Mouse (Mus musculus) heart, adult 2 months (tissue): ENCODE data around the gene Zfp566.

Source experiments
- CTCF ChIP-seq: fragments of 200-600 bp; IDR thresholded peaks from 2 replicates; pipeline ENCODE4 v1.8.1; 2022; ENCODE audit warnings: antibody characterized with exemption, mild to moderate bottlenecking, moderate library complexity
- EP300 ChIP-seq: fragments of 200-500 bp; IDR thresholded peaks from 2 replicates; pipeline ENCODE4 v1.6.1; 2011; ENCODE audit warnings: low read depth, low read length, control low read depth; ENCODE audit not compliant: insufficient read depth
- POLR2A ChIP-seq: fragments of 200-500 bp; IDR thresholded peaks from 2 replicates; pipeline ENCODE4 v1.6.1; 2011; ENCODE audit warnings: mild to moderate bottlenecking, low read depth, low read length, control low read depth; ENCODE audit not compliant: insufficient read depth

DNA sequence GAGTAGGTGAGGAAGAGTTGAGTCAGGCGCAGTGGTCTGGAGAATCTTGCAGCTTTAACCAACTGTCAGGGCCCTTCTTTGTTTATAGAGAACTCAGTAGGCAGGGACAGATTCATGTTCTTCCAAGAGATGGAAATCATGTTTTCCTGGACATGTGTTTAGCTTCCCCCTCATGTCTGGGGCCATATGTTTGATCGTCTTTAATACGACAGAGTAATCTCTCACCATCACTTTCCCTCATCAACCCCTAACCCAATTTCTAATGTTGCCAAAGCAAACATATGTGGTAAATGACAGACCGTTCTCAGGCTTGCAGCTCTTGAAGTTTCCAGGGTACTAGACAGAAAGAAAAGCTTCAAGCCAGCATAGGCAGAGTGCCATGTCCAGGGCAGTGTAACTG, 42.2 kb downstream of the Zfp566 start:
- no peak for TF ChIP-seq CTCF
- TF ChIP-seq POLR2A = no peak
- TF ChIP-seq EP300 = no peak
